Mouse (Mus musculus) right cerebral cortex, postnatal 14 days (tissue): ENCODE results near the gene Ccdc177.
A peak's percentile ranks its signal among the peaks of the same experiment; 100 is the strongest.
"Not testable (repeated sequence)": the region's sequence is repeated elsewhere in the genome, so short reads cannot be mapped to it uniquely, and the experiment has no call there.

Experiments
- DNase-seq: peaks from one replicate; pipeline ENCODE4 v3.0.0; 2022

The Ccdc177 gene

DNA sequence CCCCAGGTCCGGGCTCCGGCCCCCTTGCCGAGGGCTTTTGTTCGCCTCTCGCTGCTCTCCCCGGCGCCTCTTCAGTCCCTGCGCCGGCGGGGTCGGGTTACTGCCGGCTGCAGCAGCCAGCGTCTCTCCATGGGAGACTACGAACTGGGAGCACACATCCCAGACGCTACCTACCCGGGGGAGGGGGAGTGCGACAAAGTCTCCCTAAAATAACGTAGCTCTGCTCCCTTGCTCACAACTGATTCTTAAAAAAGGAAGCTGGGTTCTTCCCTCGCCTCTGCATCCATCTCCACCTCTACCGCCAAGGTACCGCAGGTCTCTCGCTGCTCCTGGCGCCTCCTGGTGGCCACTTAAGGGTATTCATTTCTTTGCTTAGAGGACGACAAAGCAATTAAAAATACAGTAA is at the start of gene Ccdc177:
Gene Ccdc177, minus strand, starts transcription at position 292 of the 406 bp plus-strand sequence.
- DNase-seq, result peak; percentile 89

DNA sequence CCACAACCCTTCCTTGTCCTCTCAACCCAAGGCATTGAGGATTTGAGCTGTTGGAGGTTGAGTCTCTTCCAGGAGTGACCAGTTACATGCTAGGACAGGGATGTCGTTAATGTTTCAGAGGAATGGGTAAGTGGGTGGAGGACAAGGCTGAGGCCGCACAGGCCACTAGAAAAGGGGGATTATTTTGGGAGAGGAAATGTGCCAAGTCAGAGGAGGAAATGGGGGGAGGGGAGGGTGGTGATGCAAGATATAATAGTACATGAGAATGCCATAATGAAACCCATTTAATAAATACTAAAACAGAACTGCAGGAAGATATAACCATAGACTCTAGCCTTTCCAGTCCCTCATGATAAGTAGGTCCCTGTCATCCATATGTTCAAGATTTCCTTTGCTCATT is 49.5 kb upstream of the Ccdc177 start:
- no peak for DNase-seq

DNA sequence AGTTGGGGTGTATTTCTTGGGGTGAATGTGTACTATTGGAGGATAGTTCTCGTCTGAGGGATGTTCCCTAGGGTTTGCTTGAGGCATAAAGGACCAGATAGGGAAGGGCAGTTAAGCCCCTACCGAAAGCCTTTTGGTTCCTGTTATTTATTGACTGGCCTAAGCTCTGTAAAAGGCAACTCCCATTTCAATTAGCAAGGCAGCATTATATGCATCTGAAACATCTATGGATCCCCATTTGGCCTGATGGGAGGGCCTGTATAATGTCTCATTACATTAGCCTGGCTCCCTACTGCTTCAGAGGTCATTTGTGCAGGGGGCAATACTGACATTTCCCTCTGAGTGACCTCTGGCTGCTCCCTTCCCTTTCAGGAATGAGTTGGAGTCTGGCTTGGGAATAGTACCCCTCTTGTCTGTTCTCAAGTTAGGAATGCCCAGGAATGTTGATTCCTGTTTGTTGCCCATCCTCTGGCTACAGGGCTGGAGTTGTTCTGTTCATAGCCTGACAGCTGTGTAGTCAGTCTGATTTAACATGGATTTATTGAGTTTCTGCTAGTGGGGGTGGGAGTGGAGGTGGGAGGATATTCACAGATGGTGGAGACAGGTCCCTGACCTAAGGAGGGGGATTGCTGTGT is 47.1 kb upstream of the Ccdc177 start:
- DNase-seq, result no peak

DNA sequence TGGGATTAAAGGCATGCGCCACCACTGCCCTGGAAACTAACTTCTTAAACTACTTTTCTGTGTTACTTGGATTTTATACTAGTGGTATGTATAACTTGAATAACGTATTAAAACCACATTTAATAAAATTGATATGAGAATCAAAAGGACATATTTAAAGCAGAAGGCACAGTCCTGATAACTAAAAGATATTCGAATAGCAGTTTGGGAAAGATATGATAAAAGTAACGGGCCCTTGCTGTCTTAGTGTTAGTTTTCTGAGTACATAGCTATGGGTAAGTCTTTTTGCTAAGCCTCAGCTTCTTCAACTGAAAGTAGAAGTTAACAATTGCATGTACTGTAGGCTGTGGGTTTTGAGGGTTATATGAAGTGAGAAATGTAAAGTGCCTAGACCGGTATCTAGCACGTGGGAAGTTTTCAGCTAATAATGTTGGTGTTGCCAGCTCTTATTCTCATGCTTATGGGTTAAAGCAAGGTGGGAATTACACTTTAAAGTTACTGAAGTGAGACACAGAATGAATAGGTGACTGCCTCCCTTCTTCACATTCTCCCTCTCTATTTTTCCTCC is 44.5 kb upstream of the Ccdc177 start:
- DNase-seq, result no peak

DNA sequence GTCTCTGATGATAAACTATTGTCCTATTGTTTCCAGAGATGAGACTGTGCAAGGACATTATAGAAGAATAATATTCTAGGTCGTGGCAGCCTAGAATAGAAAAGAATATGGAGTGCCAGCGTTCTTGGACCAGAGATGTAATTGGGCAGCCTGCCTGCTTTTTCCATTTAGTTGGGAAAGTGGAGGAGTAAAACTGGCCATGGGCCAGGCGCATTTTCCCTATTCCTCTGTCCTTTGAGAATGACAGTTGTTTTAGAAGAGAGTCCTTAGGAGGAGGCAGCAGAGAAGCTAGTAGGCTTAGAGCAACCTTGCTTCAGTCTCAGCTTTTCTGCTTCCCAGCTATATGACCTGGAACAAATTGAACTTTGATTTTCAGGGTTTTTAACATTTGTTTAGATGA is 43.4 kb upstream of the Ccdc177 start:
- DNase-seq, result peak; percentile 80

DNA sequence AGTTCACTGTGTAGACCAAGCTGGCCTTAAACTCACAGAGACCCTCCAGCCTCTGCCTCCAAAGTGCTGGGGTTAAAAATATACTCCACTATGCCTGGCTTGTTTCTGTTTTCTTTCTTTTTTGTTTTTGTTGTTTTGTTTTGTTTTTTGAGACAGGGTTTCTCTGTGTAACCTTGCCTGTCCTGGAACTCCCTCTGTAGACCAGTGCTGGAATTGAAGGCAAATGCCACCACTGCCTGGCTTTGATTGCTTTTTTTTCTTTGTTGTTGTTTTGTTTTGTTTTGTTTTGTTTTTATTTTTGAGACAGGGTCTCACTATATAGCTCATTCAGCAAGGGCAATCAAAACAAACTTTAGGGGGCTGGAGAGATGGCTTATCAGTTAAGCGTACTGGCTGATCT is 41.0 kb upstream of the Ccdc177 start:
- DNase-seq, result no peak

DNA sequence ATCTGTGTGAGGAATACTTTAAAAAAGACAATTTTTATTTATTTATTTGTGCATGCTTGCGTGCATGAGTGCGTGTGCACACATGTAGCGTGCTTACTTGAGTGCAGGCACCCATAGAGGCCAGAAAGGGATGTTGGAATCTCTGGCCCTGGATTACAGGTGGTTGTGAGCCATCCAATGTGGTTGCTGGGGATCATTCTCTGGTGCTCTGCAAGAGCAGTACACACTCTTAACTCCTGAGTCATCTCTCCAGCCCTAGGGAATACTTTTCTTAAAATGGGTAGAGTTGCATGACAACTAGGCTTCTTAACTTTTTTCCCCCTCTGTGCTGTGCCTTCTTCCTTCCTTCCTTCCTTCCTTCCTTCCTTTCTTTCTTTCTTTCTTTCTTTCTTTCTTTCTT is 39.7 kb upstream of the Ccdc177 start:
- DNase-seq, result no peak

DNA sequence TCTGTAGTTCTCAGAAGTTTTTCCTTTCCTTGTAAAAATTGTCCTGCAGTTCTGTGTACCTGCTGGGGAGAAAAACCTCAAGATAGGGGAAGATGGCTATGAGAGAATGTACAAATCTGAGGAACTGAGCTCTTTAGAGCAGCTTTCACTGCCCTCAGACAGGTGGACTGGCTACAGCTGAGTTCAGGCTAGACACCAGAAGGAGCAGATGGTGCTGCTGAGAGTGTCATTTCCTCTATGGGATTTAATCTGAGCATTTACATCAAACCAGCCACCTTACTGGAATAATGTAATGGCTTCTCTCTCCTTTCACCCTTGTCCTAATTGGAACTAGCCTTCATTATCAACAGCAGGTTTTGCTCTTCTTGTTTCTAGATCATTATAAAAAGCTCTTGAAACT is 37.8 kb upstream of the Ccdc177 start:
- DNase-seq, result no peak

DNA sequence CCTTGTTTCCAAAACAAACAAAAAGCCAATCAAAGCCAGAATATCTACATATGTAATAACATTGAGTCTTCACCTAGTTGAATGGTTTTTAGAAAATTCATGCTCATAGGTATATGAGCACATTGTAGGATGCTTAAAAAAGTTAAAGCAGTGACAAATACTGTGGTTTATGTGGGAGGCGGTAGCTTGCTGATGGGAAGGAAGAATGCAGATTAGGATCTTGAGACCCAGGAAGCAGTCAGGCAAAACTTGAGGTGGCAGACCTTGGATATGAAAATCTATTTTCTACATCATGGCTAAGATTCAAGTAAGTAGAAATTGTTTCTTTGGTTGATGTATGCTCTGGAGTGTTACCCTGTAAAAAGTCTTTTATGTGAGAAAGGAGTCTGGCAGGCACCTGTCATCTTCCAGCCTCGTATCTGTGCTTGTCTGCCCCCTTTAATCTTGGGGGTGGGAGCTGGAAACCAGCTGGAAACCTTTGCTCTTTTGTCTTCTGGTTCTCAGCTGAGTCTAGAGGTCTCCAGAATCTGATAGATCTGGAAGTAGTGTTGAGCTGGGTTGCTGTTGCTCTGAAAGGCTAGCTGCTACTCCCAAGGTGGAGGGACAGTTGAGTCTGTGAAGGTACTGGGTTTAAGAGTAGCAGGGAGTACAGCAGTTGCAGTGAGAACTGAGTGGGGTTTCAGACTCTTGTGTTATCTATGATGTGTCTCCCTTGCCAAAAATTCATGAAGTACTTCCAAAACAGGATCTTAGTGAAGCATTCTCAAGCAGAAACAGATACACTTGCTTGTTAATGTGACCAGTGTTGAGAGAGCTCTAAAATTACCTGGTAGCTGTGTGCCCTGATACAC is 34.7 kb upstream of the Ccdc177 start:
- no peak for DNase-seq

DNA sequence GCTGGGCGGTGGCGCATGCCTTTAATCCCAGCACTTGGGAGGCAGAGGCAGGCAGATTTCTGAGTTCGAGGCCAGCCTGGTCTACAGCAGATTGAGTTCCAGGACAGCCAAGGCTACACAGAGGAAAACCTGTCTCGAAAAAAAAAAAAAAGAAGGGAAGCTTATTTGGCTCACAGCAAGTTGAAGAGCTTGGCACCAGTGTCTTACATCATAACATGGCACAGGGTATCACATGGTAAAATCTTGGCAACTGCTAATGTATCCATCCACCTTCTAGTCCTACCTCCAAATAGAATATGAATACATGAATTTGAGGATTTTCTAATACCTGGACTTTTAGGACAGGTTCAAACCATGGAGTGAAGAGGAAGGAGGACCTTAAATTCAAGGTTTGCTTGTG is 34.0 kb upstream of the Ccdc177 start:
- DNase-seq, result no peak

DNA sequence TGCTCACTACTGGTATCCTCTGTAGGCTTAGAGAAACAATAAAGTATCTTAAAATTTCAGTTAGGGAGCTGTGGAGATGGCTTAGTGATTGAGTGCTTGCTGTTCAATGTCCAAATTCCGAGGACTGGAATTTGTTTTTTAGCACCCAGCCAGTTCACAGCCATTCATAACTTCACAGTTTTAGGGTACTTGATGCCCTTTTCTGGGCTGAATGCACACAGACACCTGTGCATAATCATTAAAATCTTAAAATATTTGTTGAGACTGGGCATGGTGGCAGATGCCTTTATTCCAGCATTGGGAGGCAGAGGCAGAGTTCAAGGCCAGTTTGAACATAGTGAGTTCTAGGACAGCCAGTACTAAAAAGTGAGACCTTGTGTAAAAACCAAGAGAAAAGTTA is 33.0 kb upstream of the Ccdc177 start:
- DNase-seq, result no peak

DNA sequence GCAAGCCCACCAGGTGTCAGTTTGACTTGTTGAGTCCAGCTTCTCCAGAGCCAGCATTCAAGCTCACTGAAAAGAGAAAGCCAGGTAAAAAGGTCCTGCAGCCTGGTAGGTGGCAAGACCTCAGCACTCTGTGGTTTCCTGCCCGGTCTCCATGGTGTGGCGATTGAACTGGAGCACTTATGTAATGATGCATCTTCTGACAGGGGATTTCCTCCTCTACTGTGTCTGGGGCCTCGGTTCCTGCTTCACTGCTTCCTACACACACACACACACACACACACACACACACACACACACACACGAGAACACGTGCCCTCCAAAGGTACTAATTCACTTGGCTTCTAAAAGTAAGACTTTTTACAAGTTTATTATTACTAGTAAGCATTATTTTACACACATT is 32.4 kb upstream of the Ccdc177 start:
- no peak for DNase-seq

DNA sequence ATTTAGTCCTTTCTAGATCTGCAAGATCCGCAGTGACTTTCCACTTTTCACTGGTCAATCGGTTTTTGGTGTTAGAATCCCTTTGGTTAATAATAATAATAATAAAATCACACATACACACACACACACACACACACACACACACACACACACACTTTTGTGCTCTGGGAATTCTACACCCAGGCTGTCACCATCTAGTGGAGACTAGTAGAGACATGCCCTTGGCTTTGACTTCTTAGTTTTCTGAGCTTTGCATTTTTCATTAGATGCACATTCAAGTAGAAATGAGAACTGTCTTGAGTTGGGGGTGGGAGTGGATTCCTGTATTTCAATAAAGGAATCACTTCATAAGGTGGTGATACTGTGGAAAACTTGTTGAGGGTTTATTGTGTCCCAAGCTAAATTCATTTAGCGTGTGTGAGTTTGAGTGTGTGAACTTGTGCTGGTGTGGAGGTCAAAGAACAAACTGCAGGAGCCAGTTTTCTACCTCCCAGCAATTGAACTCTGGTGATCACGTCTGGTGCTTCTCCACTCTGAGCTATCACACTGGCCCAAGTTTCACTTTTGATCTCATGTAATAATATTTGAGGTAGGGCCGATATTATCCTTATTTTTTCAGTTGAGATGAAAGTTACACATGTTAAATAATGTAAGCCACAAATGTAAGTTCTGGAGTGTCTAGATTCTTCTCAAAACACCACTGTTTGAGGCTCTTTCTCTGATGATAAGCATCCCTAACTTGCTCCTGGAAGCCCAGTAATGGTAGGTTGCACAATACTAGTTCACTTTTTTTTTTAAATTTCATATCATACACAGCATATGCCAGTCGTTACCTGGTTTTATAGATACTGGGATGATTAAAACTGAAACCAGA is 31.3 kb upstream of the Ccdc177 start:
- DNase-seq, result no peak

DNA sequence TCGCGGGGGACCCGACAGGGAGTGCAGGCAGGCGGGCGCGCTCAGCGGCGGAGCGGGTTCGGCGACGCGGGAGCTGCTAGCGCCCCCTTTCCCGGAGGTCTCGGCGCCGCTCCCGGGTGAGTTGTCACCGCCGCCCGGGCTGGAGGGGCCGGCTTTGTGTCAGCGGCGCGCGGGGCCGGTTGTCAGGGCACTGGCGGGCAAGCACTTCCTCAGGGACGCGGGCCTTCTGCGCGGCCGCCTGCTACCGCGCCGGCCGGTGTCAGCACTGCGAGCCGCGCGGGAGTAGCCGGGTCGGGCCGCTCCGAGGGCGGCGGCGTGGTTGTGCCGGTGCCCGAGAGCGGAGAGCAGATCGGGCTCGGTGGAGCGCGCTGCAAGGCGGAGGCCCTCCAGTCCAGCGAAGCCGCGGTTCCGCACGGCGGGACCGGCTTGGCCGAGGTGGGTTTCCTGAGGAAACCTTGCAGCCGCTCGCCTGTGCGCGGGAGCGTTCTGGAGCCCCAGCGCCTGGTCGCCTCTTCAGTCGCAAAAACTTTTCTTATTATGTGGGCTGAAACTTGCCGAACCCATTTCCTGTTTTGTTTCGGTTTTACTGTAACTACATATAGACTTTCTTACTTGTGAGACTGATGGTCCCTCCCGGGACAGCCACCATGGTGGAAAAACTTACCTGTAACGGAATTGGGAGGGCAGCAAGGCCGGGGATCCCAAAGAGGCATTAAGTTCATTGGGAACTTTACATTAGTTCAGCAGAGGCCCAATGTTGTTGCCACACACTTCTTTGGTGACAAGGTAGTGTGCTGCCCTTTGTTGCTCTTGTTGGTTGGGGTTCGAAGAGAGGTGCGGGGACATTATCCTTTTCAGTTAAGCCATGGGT is 30.4 kb upstream of the Ccdc177 start:
- DNase-seq, result no peak

DNA sequence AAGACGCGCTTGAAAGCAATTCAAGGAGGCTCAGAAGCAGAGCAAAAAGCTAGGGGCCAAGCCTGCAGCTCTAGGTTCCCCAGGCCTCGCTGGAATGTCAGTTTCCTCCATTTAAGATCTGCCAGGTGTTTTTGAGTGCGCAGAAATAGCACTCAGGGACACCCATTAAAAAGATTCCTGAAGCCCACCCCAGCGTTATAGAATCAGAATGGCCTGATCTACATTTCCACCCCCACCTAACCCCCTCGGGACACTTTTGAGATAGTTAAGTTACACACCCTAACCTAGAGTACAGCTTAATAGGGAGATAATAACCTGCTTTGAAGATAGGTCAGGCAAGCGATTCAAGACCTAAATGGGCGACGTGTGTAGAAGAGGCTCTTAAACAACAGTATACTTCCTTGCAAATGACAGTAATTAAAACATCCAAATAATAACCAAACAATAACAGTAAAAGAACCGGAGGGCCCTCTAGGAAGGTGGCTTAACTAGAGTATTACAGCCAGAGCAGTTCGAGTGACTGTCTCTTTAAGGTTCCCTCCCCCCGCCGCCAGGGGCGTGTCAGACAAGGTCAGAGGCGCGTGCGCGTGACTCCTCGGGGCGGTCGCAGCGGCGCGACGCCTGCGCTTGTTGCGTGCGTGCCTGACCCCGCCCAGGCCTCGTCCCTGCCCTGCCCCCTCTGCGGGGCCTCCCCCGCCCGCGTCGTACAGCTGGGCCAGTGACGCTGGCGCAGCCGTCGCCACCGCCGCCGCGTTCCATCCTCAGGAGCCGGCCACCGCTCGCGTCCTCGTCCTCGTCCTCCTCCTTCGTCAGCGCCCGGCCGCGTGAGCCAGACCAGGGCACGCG is 29.6 kb upstream of the Ccdc177 start, which contains the start of gene Susd6:
Gene Susd6, plus strand, starts transcription at position 662 of the 846 bp plus-strand sequence.
- DNase-seq, result peak; percentile 99

DNA sequence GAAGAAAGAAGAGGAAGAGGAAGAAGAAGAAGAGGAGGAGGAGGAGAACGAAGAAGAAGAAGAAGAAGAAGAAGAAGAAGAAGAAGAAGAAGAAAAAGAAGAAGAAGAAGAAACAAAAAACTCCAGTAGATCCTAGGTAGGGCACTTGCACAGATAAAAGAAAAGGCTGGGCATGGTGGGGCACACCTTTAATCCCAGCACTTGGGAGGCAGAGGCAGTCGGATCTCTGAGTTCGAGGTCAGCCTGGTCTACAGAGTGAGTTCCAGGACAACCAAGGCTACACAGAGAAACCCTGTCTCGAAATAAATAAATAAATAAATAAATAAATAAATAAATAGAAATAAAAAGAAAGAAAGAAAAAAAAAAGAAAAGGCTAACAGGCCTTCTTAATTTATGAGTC is 28.8 kb upstream of the Ccdc177 start:
- DNase-seq, result not testable (repeated sequence)

DNA sequence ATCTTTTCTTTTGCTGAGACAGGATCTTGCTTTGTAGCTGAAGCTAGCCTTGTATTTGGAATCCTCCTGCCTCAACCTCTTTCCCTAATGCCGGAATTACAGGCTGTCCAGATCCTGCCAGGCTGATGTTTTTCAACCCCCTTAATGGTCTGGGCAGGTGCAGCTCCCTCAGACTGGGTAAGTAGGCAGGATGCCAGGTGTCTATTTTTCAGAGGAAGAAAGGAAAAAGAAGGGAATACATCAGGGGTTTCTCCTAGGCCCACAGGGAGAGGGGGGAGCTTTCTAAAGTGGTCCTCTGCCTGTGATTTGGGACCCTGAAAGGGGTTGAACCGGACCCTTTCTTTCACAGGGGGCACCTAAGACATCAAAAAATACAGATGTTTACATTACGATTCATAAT is 27.7 kb upstream of the Ccdc177 start:
- no peak for DNase-seq

DNA sequence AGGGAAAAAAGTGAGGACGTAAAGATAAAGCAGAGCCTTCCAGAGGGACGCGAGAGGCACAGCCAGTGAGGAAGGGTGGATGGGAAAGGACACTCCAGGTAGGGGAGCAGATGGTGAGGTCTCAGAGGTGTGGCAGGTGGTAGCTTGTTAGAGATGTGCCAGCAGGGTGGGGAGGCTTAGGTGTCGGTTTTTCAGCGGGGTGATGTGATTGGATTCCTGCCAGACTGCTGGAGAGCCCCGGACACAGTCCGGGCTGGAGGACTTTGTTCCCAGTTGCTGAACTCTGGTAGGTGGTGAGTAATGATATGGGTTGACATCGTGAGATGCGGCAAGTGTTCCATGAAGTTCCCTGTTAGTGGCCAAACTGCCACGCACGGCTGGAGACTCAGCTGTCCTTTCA is 27.1 kb upstream of the Ccdc177 start:
- DNase-seq, result no peak

DNA sequence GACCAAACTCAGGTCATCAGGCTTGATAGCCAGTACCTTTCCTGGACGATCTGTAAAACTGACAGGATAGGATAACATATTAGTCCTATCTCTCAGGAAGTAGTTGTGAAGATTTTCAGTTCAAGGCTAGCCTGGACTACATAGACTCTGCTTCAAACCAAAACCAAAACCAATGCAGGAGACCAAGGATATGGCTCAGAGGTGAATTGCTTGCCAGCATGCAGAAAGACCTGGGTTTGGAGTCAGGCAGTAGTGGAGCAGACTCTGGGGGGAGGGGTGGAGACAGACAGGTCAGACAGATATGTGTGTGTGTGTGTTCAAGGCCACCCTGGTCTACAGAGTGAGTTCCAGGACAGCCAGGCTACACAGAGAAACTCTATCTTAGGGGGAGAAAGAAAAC is 26.1 kb upstream of the Ccdc177 start:
- no peak for DNase-seq

DNA sequence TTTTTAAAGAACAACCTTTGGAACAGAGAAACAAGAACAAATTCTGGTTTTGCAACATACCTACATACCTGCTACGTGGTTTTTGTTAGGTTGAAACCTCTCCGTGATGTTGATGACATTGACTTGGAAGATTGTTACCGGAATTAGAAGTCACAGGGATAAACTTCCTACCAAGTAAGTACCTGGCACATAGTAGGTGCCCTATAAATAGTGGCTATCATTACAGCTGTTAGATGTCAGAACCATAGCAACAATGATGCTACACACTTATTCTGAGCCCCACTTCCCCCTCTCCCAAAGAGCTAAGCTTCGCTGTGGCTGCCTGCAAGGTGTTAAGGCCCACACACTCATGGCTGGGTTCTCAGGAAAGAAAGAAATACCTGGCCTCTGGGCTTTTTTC is 25.1 kb upstream of the Ccdc177 start:
- no peak for DNase-seq

DNA sequence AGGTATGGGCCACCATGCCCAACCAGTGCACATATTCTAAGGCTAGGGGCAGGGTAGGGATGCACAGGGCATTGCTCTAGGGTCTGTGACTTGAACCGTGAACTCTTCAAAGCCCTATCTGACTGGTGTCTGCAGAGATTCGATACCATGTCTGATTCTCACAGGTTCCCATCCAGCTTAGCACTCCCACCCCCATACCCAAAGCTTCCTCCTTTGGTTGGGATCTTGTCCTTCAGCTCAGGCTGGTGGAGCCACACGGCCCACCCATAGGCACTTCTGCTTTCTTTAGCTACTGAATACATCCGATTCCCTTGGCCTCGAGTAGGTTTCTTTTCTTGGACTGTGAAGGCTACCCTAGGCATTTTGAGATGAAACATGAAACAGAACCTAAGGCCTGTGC is 24.5 kb upstream of the Ccdc177 start:
- no peak for DNase-seq
